Mouse (Mus musculus) layer of hippocampus, postnatal 10 days (tissue): Measurements from ENCODE around the gene Gls2. TPM values are rescaled to one million over a fixed set of nuclear protein-coding genes. Genes with fewer than 3 reads are reported as not detected.

ENCODE experiments used
- DNase-seq, 2 experiments: peaks; one replicate each; pipeline ENCODE4 v3.0.0; 2021; ENCODE audit warnings: low spot score in 2 of 2
- total RNA-seq, 2 experiments: library from RNA; stranded (reverse); gene quantifications; 2 replicates each; pipeline ENCODE4 v1.2.3; 2021

Gene Gls2
- total RNA-seq, 2 experiments from 2014 or later = 12.2 to 17.1 TPM

GRCm38 (mm10) chr10:128231697-128232419, 37.6 kb downstream of the Gls2 start, which contains the start of gene Timeless:
Timeless (plus strand) TSS chr10:128232065.
- peak; percentile 89 to 94 for DNase-seq

GRCm38 (mm10) chr10:128232420-128232985, 38.2 kb downstream of the Gls2 start:
- DNase-seq = peak; percentile 33 to 54

- DNase-seq = no peak
Measured at GRCm38 (mm10) chr10:128236321-128236720, 42.1 kb downstream of the Gls2 start.

- DNase-seq = no peak
Measured at GRCm38 (mm10) chr10:128237807-128238480, 43.7 kb downstream of the Gls2 start.

- DNase-seq = no peak
Measured at GRCm38 (mm10) chr10:128239140-128239539, 44.9 kb downstream of the Gls2 start.

- no peak for DNase-seq
Measured at GRCm38 (mm10) chr10:128240131-128240530, 45.9 kb downstream of the Gls2 start.

GRCm38 (mm10) chr10:128243252-128243651, 49.0 kb downstream of the Gls2 start:
- DNase-seq = no peak

- no peak for DNase-seq
Measured at GRCm38 (mm10) chr10:128244121-128244520, 49.9 kb downstream of the Gls2 start.

- DNase-seq = no peak
Measured at GRCm38 (mm10) chr10:128247020-128247732, 52.9 kb downstream of the Gls2 start.

GRCm38 (mm10) chr10:128250565-128250964, 56.3 kb downstream of the Gls2 start:
- no peak for DNase-seq

GRCm38 (mm10) chr10:128253677-128254255, 59.5 kb downstream of the Gls2 start, which contains the start of gene Apon:
Apon (plus strand) TSS chr10:128254096.
- no peak for DNase-seq

GRCm38 (mm10) chr10:128255925-128256324, 61.7 kb downstream of the Gls2 start:
- DNase-seq = no peak

- no peak for DNase-seq
Measured at GRCm38 (mm10) chr10:128256328-128256727, 62.1 kb downstream of the Gls2 start.

GRCm38 (mm10) chr10:128258953-128259352, 64.7 kb downstream of the Gls2 start:
- DNase-seq = no peak

Other genes starting within 250 kb of the Gls2 start
- gene Hsd17b6, start 186.8 kb upstream of the Gls2 start, total RNA-seq = not detected
- 1 to 10 TPM; 8.0 to 9.7 TPM for gene Prim1, start 179.3 kb upstream of the Gls2 start, total RNA-seq
- gene Naca, start 158.9 kb upstream of the Gls2 start, total RNA-seq = 100 to 1,000 TPM; 350 to 389 TPM
- gene Ptges3, start 135.5 kb upstream of the Gls2 start, total RNA-seq = 100 to 1,000 TPM; 166 to 168 TPM
- gene Atp5b, start 111.2 kb upstream of the Gls2 start, total RNA-seq = 1,000 to 10,000 TPM; 1,650 to 1,701 TPM
- gene Baz2a, start 102.9 kb upstream of the Gls2 start, total RNA-seq = 10 to 100 TPM; 32.0 to 35.1 TPM
- gene Rbms2, start 14.2 kb upstream of the Gls2 start, total RNA-seq = 10 to 100 TPM; 11.3 to 16.1 TPM
- gene Spryd4, start 17.4 kb downstream of the Gls2 start, total RNA-seq = 10 to 100 TPM; 11.5 to 12.8 TPM
- gene Mip, start 31.4 kb downstream of the Gls2 start, total RNA-seq = not detected
- 10 to 100 TPM in 1 of 2 experiments, 1 to 10 TPM in 1; 7.8 to 10.1 TPM for gene Timeless, start 37.6 kb downstream of the Gls2 start, total RNA-seq
- not detected for gene Apon, start 59.6 kb downstream of the Gls2 start, total RNA-seq
- not detected for gene Apof, start 74.2 kb downstream of the Gls2 start, total RNA-seq
- gene Stat2, start 76.1 kb downstream of the Gls2 start, total RNA-seq = 10 to 100 TPM; 25.6 to 29.3 TPM
- gene Il23a, start 104.3 kb downstream of the Gls2 start, total RNA-seq = under 1 TPM in 1 of 2 experiments, not detected in 1; 0.85 TPM
- gene Pan2, start 108.9 kb downstream of the Gls2 start, total RNA-seq = 10 to 100 TPM; 15.5 to 15.8 TPM
- gene Cnpy2, start 128.0 kb downstream of the Gls2 start, total RNA-seq = 10 to 100 TPM; 75.5 to 78.5 TPM
- gene Cs, start 143.3 kb downstream of the Gls2 start, total RNA-seq = 100 to 1,000 TPM; 277 to 286 TPM
- gene Coq10a, start 174.5 kb downstream of the Gls2 start, total RNA-seq = 10 to 100 TPM; 55.6 to 58.8 TPM
- 10 to 100 TPM; 79.0 to 80.3 TPM for gene Ankrd52, start 182.7 kb downstream of the Gls2 start, total RNA-seq
- gene Slc39a5, start 206.8 kb downstream of the Gls2 start, total RNA-seq = under 1 TPM; 0.22 to 0.53 TPM
- gene Nabp2, start 217.0 kb downstream of the Gls2 start, total RNA-seq = 10 to 100 TPM; 94.1 to 94.2 TPM
- 10 to 100 TPM; 76.0 to 78.2 TPM for gene Rnf41, start 217.2 kb downstream of the Gls2 start, total RNA-seq